Mouse (Mus musculus) midbrain, embryonic 13.5 days (tissue): Measurements from ENCODE around the gene Gcnt7. TPM values are rescaled to one million over a fixed set of nuclear protein-coding genes. Genes with fewer than 3 reads are reported as not detected.

Experiments used
- ATAC-seq: fragments of 200-750 bp; cut with Nextera tagmentation; 2 replicates; pipeline ENCODE4 v1.8.0; 2017; ENCODE audit warnings: mild to moderate bottlenecking, moderate TSS enrichment, moderate library complexity
- H3K27ac ChIP-seq: fragments of 300-500 bp; sonication (generic); 2 replicates; pipeline ENCODE4 v1.5.1; 2015; ENCODE audit warnings: inconsistent platforms, mild to moderate bottlenecking, moderate library complexity
- H3K27me3 ChIP-seq: fragments of 300-500 bp; sonication (generic); 2 replicates; pipeline ENCODE4 v1.6.1; 2015; ENCODE audit warnings: mild to moderate bottlenecking, inconsistent platforms
- H3K36me3 ChIP-seq: fragments of 300-500 bp; sonication (generic); 2 replicates; pipeline ENCODE4 v1.6.1; 2015; ENCODE audit warnings: mild to moderate bottlenecking, inconsistent platforms
- H3K4me1 ChIP-seq: fragments of 300-500 bp; sonication (generic); replicated peaks from 2 replicates; pipeline ENCODE4 v1.6.1; 2015; ENCODE audit warnings: inconsistent platforms
- H3K4me2 ChIP-seq: fragments of 300-500 bp; sonication (generic); replicated peaks from 2 replicates; pipeline ENCODE4 v1.6.1; 2015; ENCODE audit warnings: moderate library complexity, mild to moderate bottlenecking, inconsistent platforms
- H3K4me3 ChIP-seq: fragments of 300-500 bp; sonication (generic); replicated peaks from 2 replicates; pipeline ENCODE4 v1.5.1; 2015; ENCODE audit warnings: mild to moderate bottlenecking, inconsistent platforms
- H3K9ac ChIP-seq: fragments of 300-500 bp; sonication (generic); replicated peaks from 2 replicates; pipeline ENCODE4 v1.6.1; 2015; ENCODE audit warnings: mild to moderate bottlenecking, inconsistent platforms
- H3K9me3 ChIP-seq: fragments of 300-500 bp; sonication (generic); 2 replicates; pipeline ENCODE4 v1.6.1; 2016; ENCODE audit warnings: mild to moderate bottlenecking, inconsistent platforms
- WGBS: fragments of 180-500 bp; shearing (Covaris S2); methylation state at CpG from one replicate; pipeline ENCODE4 v1.1.7; 2015; 5-methylcytosine and 5-hydroxymethylcytosine counted together
- polyA plus RNA-seq: library from polyadenylated mRNA; unstranded; fragments of >200 nt; fragmentation: Nextera tagmentation; extraction: Ambion mirVana; gene quantifications from 2 replicates; pipeline ENCODE4 v1.2.1, GENCODE M21; 2015

Gene Gcnt7
- polyA plus RNA-seq, 1 experiment from 2014 or later, result 2.3 TPM

- Histone ChIP-seq H3K36me3 (no peaks in the 10 kb centered on the region), H3K4me1 (peaks cover 8% of the 10 kb centered on the region; the same call in 1 of the 2 replicates), H3K4me2 (no peak overlapping the region), H3K4me3 (no peak overlapping the region), H3K9me3 (no peaks in the 10 kb centered on the region), H3K27ac (no peak overlapping the region), H3K27me3 (no peaks in the 10 kb centered on the region), H3K9ac (no peak overlapping the region)
- no peak for ATAC-seq
- 90% methylated on average over 5 of the region's 5 CpGs for WGBS
Observed at GRCm38 (mm10) chr2:172416876-172417275, 41.5 kb downstream of the Gcnt7 start.

- ATAC-seq, result no peak
- Histone ChIP-seq H3K4me2 (no peak overlapping the region), H3K9ac (no peak overlapping the region), H3K36me3 (no peaks in the 10 kb centered on the region), H3K4me1 (peaks cover 8% of the 10 kb centered on the region; the same call in 1 of the 2 replicates), H3K4me3 (no peak overlapping the region), H3K9me3 (no peaks in the 10 kb centered on the region), H3K27ac (no peak overlapping the region), H3K27me3 (no peaks in the 10 kb centered on the region)
- WGBS, result 63% methylated on average over 12 of the region's 12 CpGs
Observed at GRCm38 (mm10) chr2:172416218-172416617, 42.2 kb downstream of the Gcnt7 start.

GRCm38 (mm10) chr2:172413894-172414293 is 44.5 kb downstream of the Gcnt7 start:
- H3K4me2 ChIP-seq, result no peak overlapping the region
- 47% methylated on average over 5 of the region's 5 CpGs for WGBS
- H3K4me3 ChIP-seq, result no peak overlapping the region
- no peaks in the 10 kb centered on the region for H3K27me3 ChIP-seq
- H3K4me1 ChIP-seq, result peaks cover 8% of the 10 kb centered on the region; the same call in 1 of the 2 replicates
- ATAC-seq, result no peak
- no peaks in the 10 kb centered on the region for H3K9me3 ChIP-seq
- no peak overlapping the region for H3K27ac ChIP-seq
- no peak overlapping the region for H3K9ac ChIP-seq
- H3K36me3 ChIP-seq, result no peaks in the 10 kb centered on the region

- Histone ChIP-seq H3K4me2 (no peak overlapping the region), H3K36me3 (no peaks in the 10 kb centered on the region), H3K9ac (no peak overlapping the region), H3K4me3 (no peak overlapping the region), H3K4me1 (peaks cover 8% of the 10 kb centered on the region; the same call in 1 of the 2 replicates), H3K9me3 (no peaks in the 10 kb centered on the region), H3K27ac (no peak overlapping the region), H3K27me3 (no peaks in the 10 kb centered on the region)
- WGBS, result 29% methylated on average over 4 of the region's 4 CpGs
- no peak for ATAC-seq
Observed at GRCm38 (mm10) chr2:172413273-172413672, 45.1 kb downstream of the Gcnt7 start.

- no peak for ATAC-seq
- H3K4me2 ChIP-seq, result no peak overlapping the region
- 8% methylated on average over 9 of the region's 9 CpGs for WGBS
Observed at GRCm38 (mm10) chr2:172412454-172412853, 45.9 kb downstream of the Gcnt7 start.

GRCm38 (mm10) chr2:172411091-172411490 is 47.3 kb downstream of the Gcnt7 start:
- ATAC-seq, result no peak
- Histone ChIP-seq H3K27ac (no peak overlapping the region), H3K4me2 (no peak overlapping the region), H3K27me3 (no peaks in the 10 kb centered on the region), H3K9ac (no peak overlapping the region), H3K4me1 (peaks cover 8% of the 10 kb centered on the region; the same call in 1 of the 2 replicates), H3K4me3 (no peak overlapping the region), H3K9me3 (no peaks in the 10 kb centered on the region), H3K36me3 (no peaks in the 10 kb centered on the region)
- WGBS, result 82% methylated on average over 11 of the region's 11 CpGs

More at GRCm38 (mm10) chr2:172412454-172412853, 45.9 kb downstream of the Gcnt7 start:
- Histone ChIP-seq H3K9me3 (no peaks in the 10 kb centered on the region), H3K27ac (no peak overlapping the region), H3K4me1 (peaks cover 8% of the 10 kb centered on the region; the same call in 1 of the 2 replicates), H3K27me3 (no peaks in the 10 kb centered on the region), H3K4me3 (no peak overlapping the region), H3K36me3 (no peaks in the 10 kb centered on the region), H3K9ac (no peak overlapping the region)

GRCm38 (mm10) chr2:172410686-172411085 is 47.7 kb downstream of the Gcnt7 start:
- no peaks in the 10 kb centered on the region for H3K36me3 ChIP-seq
- no peak overlapping the region for H3K9ac ChIP-seq
- H3K27me3 ChIP-seq, result no peaks in the 10 kb centered on the region
- H3K4me2 ChIP-seq, result no peak overlapping the region
- H3K4me1 ChIP-seq, result peaks cover 8% of the 10 kb centered on the region; the same call in 1 of the 2 replicates
- no peak for ATAC-seq
- no peak overlapping the region for H3K27ac ChIP-seq
- WGBS, result 90% methylated on average over 2 of the region's 2 CpGs
- H3K4me3 ChIP-seq, result no peak overlapping the region
- no peaks in the 10 kb centered on the region for H3K9me3 ChIP-seq

GRCm38 (mm10) chr2:172407499-172407898 is 50.9 kb downstream of the Gcnt7 start:
- Histone ChIP-seq H3K9me3 (no peaks in the 10 kb centered on the region), H3K27me3 (no peaks in the 10 kb centered on the region), H3K9ac (no peak overlapping the region), H3K36me3 (no peaks in the 10 kb centered on the region), H3K4me3 (no peak overlapping the region), H3K4me2 (no peak overlapping the region), H3K27ac (no peak overlapping the region), H3K4me1 (peaks cover 2% of the 10 kb centered on the region; the same call in 1 of the 2 replicates)
- ATAC-seq, result no peak
- 78% methylated on average over 2 of the region's 2 CpGs for WGBS

GRCm38 (mm10) chr2:172406173-172406572 is 52.2 kb downstream of the Gcnt7 start:
- 87% methylated on average over 4 of the region's 4 CpGs for WGBS
- Histone ChIP-seq H3K9me3 (no peaks in the 10 kb centered on the region), H3K9ac (no peak overlapping the region), H3K4me1 (no peaks in the 10 kb centered on the region), H3K27me3 (no peaks in the 10 kb centered on the region), H3K27ac (no peak overlapping the region), H3K4me3 (no peak overlapping the region), H3K36me3 (no peaks in the 10 kb centered on the region), H3K4me2 (no peak overlapping the region)
- no peak for ATAC-seq

GRCm38 (mm10) chr2:172405011-172405410 is 53.4 kb downstream of the Gcnt7 start:
- no peaks in the 10 kb centered on the region for H3K9me3 ChIP-seq
- H3K4me1 ChIP-seq, result no peaks in the 10 kb centered on the region
- H3K9ac ChIP-seq, result no peak overlapping the region
- no peak overlapping the region for H3K27ac ChIP-seq
- ATAC-seq, result no peak
- no peak overlapping the region for H3K4me2 ChIP-seq
- no peak overlapping the region for H3K4me3 ChIP-seq
- no peaks in the 10 kb centered on the region for H3K36me3 ChIP-seq
- H3K27me3 ChIP-seq, result no peaks in the 10 kb centered on the region
- WGBS, result 75% methylated on average over 3 of the region's 3 CpGs

- Histone ChIP-seq H3K27ac (no peak overlapping the region), H3K36me3 (no peaks in the 10 kb centered on the region), H3K4me1 (no peaks in the 10 kb centered on the region), H3K9ac (no peak overlapping the region), H3K27me3 (no peaks in the 10 kb centered on the region), H3K9me3 (no peaks in the 10 kb centered on the region), H3K4me3 (no peak overlapping the region), H3K4me2 (no peak overlapping the region)
- WGBS, result 63% methylated on average over 7 of the region's 7 CpGs
- ATAC-seq, result no peak
Observed at GRCm38 (mm10) chr2:172404239-172404638, 54.2 kb downstream of the Gcnt7 start.

- WGBS, result 76% methylated on average over 13 of the region's 13 CpGs
Observed at GRCm38 (mm10) chr2:172401116-172401825, 57.1 kb downstream of the Gcnt7 start.

More at GRCm38 (mm10) chr2:172401116-172401825, 57.1 kb downstream of the Gcnt7 start:
- no peaks in the 10 kb centered on the region for H3K9me3 ChIP-seq
- no peak overlapping the region for H3K4me2 ChIP-seq
- H3K27me3 ChIP-seq, result no peaks in the 10 kb centered on the region
- no peak overlapping the region for H3K4me3 ChIP-seq
- H3K4me1 ChIP-seq, result no peaks in the 10 kb centered on the region
- no peak for ATAC-seq
- no peaks in the 10 kb centered on the region for H3K36me3 ChIP-seq
- H3K27ac ChIP-seq, result no peak overlapping the region
- no peak overlapping the region for H3K9ac ChIP-seq
